Mouse (Mus musculus): Measurements from ENCODE around the gene Fli1.

- TF ChIP-seq CTCF (IDR thresholded peaks at IDR 0.05; ENCODE audit: insufficient read depth, low read depth, low read length) (no peak), POLR2A (IDR thresholded peaks at IDR 0.05; ENCODE audit: insufficient read depth, low read depth, low read length) (no peak)
Measured at GRCm38 (mm10) chr9:32519101-32520051, 23.3 kb downstream of the Fli1 start.

All from olfactory bulb, adult 2 months (tissue).